Mouse (Mus musculus) right cerebral cortex, postnatal 4 days (tissue): ENCODE measurements around the gene Adamtsl1.

Experiments used
- DNase-seq: peaks from one replicate; pipeline ENCODE4 v3.0.0-alpha.2; 2022

The Adamtsl1 gene

DNA sequence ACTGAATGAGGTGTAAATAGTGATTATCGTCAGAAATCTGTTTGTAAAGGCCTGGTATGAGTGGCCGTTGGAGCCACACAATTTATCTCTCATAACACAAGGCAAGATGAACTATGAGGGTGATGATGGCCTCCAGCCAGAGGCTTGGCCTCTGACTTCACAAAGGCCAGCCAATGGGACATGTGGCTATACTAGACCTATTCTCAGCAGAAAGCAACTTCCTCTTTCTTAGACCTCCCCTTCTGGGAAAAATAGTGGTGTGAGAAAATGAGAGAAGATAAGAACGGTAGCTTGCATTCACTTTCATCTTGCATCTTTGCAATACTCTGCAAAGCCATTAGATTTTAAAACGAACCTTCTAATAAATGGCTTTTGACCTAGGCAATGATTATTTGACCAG lies 439.6 kb downstream of the Adamtsl1 start:
- DNase-seq: no peak

DNA sequence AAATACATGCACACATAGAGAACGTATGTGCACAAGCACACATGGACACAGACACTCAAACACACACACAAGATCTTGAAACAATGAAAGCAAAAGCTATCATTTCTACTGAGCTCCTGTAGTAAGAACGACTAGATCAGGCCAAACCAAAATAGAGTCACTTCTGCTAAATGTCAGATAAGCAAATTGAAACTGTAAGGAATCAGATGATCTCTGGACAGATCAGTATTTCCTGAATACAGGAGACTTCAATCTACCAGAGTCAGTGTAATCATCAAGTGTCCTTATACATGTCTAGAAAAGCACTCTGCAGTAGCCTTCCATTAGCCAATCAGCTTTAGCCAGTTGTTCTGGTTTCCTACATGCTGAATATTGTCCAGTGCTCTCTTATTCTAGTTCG lies 441.4 kb downstream of the Adamtsl1 start:
- no peak for DNase-seq

DNA sequence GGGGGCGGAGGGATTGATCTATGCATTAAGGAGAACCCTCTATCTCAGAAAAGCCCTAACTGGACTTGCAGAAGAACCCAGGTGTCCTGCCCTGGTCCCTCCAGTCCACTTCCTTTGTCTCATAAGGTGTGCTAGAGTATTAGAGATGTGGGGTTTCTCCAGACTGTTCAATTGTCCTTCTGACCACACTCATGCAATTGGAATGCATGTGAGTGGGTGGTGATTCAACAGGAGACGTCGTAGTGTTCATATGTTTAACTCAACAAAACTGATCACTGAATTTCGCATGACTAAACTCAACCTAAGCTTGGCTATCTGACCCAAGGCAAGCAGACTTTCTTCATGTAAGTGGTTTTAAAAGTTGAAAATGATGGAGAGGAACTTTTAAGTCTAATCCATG lies 443.3 kb downstream of the Adamtsl1 start:
- DNase-seq: no peak

DNA sequence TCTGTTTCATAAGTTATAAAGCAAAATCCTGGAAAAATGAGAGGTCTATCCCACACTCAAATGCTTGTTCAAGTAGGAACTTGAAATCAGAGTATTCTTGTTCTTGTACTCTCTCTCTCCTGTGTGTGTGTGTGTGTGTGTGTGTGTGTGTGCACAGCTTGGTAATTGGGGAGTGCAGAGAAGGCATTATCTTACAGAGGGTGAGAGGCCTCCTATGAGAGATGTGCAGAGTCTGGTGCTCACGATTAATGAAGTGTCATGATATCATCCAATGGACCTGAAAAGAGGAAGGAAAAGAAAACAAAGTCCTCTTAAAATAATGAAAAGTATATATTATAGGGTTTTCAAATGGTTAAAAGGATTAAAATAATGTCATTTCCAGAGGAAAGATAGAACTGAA lies 443.9 kb downstream of the Adamtsl1 start:
- no peak for DNase-seq

DNA sequence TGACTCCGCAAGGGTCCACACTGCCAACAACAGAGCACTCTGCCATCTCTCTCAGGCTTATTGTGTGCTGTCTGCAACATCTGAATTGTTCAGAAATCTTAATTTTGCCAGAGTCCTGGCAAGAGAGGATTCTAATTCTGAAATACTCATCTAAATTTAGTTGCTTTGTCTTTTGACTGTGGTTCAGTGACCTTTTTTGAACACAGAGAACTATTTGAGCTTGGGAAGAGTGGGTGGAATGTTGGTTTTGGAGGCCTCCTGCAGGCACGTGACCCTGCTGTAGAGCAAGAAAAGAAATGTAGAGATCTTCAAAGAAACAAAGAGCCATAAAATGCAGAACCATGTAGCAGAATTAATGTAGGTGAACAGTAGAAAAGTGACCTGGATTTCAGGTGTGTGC lies 445.0 kb downstream of the Adamtsl1 start:
- DNase-seq: no peak

DNA sequence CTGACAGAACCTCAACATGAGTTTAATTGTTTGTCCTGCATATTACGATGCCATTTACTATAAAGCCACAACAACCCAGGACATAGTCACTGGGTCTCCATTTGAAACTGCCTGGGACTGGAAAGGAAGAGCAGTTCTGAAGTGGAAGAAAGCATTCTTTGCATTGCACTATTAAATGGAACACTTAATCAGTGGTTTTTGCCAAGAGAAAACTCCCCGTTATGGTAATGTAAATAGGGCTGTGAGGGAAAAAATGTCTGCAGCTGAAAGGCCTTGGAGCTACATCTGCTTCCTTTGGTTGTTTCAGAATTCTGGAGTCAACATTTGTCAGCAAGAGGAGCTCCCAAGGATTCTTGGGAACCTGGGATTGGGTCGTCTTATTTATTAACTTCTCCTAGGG lies 462.2 kb downstream of the Adamtsl1 start:
- DNase-seq: no peak

DNA sequence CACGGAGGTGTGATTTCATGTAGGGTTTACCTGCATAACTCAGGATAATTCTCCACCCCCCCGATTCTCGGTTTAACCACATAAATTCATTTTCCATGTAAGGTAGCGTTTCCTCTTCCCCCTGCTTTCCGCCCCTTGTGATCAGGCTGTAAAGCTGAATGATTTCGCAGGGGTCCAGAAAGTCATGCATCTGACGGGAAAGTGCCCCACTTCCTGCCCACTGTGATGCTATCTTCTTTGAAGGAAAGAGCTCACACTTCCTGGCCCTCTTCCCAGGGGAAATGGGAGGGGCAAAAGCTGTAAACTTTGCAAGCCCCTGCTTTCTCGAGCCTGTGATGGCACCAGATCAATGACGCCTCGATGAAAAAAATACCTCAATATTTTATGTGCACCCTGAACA lies 465.2 kb downstream of the Adamtsl1 start:
- DNase-seq: no peak

DNA sequence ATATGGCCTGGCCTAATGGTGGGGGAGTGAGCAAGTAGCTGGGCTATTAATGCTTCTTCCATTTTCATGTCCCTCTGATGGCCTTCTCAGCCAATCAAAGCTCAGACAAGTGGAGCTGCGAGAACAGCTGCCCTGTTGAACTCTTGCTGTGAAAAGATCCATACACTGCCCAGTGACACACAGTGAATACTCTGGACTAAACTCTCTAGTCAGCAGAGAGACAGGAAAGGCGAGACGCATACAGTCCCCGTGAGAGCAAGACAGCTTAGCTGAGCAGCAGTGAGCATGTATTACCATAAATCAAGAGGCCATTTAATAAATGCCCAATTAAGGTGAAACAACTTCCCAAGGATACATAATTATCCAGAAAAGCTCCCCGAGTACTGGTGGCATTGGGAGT lies 492.6 kb downstream of the Adamtsl1 start:
- no peak for DNase-seq

DNA sequence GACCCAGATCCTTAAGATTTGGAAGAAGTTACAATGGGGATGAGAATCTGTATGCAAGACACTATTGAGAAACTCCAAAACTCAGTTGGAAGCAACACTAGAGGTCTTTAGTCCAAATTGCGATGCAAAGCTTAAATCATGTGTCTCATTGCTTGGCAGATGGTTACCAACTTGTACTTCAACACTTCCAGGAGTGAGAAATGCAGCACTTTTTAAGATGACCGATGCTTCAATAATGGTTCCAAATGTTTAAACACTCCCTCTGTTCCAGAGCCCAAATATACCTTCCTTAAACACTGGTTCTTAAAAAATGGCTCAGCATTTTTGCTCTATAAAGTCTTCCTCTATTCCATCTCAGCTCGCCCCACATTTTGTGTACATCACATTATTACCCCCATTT lies 499.7 kb downstream of the Adamtsl1 start:
- no peak for DNase-seq

DNA sequence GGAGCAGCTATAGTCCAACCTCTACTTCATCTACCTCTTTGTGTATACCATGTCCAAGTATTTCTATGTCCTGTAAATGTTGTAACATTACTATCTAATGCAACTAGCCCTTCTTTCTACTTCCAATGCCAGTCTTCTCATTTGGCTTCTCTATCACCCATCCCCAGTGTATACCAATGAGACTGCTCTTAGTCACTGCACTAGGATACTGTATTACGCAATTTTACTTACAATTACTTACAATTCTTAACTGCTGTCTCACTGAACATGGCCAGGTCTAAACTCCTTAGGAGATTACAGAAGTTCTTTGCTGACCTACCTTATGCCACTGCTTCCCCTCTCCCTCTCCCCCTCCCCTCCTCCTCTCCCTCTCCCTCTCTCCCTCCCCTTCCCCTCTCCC lies 505.0 kb downstream of the Adamtsl1 start:
- no peak for DNase-seq

DNA sequence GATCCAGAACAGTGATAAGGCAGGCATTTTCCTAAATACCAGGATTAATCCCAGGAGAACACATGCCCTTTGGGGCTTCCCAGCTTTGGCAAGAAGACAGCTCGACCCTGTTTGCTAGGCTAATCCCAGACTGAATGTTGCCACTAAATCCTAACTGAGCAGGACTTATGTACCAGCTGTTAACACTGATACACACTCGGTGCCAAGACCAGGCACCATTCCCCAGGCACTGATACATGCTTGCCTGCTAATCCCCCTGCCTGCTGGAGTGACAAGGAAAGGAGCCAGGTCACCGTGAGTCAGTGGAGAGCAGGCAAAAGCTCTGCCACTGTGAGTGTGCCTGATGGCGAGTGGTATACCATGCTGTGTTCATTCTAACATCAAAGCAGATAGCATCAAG lies 505.6 kb downstream of the Adamtsl1 start:
- DNase-seq: no peak

DNA sequence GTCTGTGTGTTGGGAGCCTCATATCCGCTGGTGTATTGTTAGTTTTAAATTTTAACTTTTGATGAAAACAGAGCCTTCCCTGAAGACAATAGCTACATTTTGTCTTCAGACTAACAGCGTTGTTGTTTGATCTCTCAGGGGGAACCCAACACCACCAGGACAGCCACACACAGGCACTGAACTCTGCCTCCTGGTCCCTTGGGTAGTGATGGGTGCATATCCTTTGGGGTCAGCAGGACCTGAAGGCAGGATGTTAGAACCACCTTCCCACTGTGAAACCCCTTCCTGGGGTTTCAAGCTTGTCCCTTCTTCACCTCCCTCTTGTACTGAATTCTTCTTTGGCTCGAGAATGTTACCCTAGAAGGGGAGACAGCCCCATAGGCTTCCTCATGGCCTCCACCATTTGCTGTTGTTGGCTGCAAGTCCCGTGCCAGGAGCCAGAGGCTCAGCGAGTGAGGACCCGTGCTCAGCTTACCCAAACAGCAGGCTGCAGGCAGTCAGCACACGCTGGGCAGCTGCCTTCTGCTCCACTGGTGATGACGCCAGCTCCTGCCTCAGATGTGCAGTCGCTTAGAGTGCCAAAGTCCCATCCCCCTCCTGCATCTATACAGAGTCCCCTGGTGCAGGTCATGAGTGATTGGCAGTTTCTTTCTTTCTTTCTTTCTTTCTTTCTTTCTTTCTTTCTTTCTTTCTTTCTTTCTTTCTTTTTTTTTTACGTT lies 506.6 kb downstream of the Adamtsl1 start:
- DNase-seq: peak; percentile 20

DNA sequence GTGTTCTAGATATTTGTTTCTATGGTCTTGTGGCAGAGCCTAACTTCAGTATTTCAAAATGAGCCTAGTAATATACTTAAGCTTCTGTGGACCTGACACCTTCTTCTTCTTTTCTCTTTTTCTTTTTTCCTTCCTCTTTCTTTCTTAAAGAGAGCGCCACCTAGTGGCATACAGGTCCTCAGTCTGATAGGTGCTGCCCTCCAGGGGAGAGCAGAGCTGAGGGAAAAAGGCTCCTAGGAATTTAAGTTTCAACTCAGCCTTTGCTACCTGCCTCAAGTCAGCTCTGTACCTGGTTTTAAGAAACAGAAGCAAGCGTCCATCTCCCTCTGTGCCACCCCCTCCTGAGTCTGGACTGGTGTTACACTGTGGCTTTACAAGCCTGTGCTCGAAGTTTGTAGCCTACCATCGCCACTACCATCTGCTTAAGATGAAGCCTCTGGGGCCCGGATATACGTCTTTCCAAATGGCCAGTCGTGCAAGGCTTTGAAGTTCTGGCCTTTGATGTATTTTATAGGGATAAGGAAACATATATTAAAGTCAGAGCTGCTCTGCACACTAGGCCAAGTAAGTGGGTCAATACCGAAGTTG lies 510.7 kb downstream of the Adamtsl1 start:
- peak; percentile 30 for DNase-seq

DNA sequence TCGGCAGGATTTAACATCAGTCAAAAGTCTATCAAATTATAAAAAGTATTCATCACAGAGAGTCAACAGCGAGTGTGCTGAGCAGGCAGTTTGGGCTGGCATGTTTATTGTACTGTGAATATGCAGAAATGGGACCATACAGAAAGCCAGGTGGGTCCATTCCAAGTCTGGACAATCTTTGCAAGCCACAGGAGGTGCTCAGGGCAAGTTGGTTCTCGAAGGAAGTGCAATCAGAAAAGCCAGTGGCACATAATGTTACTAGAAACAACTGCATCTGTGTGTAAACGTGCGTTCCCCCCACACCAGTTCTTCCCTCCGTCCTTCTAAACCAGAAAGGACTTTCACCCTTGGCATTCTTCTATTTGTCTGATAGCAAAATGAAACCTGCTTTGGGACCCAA lies 515.5 kb downstream of the Adamtsl1 start:
- DNase-seq: no peak

DNA sequence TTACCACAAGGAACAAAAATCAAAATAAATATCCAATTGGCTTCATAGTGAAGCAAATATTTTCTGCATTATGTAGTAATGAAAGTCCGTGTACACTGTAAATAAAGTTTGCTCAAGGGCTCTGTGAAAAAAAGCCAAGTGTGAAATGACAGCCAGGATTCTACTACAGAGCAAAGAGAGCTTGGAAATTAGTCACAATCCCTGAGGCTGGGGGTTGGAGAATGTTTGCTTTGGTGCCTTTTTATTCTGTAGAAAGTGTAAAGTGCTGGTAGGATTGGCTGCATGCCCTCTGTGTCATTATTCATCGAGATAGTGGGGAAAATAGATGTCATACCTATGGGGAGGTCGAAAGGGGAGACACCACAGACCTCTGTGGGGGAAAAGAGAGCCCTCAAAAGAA lies 516.2 kb downstream of the Adamtsl1 start:
- DNase-seq: no peak

DNA sequence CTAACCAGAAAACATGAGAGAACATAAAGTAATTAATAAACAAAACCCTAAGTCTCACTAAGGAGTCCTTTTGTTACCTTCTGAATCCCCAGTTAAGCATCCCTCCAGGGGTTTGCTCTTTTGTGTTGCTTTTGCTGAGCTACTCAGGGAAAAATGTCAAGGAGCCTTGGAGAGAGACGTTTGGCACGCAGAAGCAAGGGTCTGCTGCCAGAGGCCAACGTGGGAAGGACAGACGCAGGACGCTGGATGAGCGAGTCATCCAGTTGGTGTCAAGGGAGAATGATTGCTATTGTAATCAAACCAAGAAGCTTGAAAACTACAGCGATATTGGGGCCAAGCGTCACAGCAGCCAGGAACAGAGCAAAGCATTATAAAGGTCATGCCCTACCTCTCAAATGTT lies 517.1 kb downstream of the Adamtsl1 start:
- no peak for DNase-seq

DNA sequence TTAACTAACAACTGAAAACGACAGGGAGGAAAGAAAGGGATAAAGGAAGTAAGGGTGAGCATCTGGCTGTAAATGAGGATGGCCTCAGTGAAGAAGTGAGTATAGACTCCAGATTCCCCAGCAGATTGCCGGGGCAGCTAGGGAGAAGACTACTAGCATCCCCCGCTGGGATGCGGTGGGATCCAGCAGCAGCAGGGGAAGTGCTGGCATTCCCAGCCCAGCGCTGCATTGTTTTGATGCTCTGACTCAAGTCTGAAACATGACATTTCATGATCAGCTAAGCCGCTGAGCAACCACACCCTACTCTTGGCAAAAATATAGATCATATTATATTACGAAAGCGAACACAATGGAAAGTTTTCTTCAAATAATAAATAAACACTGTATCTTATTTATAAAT lies 526.9 kb downstream of the Adamtsl1 start:
- no peak for DNase-seq

DNA sequence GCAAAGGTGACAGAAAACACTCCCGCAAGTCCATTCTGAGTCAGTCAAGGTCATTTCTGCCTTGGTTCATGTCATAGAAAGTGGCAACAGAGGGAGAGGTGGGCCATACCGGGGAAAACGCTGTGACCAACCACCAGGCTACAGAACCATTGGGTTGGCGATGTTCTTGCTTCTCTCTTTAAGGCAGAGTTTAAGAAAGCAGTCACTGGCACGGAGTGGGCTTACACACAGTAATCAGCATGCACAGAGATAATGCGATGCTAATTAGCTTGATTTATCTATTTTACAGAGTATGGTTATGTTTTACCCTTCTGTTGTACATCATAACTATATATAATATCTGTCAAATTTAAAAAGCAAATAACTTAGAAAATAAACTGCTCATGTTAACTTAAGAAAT lies 531.5 kb downstream of the Adamtsl1 start:
- DNase-seq: no peak

DNA sequence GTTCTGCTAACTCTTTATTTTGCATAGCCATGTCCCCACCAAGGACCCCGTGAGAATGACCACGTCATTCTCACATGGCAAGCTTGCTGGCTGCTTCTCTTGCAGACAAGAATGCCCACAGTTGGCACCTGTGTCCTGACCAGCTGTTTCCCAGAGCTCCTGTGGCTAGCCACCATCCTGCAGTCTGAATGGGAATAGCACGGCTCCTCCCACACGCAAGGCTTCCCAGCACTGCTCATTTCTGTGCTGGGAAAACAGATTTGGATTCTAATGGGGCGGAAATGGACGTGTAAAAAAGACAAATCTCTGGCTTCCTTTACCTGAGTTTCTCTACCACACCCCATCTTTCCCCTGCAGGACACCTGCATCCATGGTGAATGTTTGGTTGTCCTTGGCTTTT lies 531.9 kb downstream of the Adamtsl1 start:
- no peak for DNase-seq

DNA sequence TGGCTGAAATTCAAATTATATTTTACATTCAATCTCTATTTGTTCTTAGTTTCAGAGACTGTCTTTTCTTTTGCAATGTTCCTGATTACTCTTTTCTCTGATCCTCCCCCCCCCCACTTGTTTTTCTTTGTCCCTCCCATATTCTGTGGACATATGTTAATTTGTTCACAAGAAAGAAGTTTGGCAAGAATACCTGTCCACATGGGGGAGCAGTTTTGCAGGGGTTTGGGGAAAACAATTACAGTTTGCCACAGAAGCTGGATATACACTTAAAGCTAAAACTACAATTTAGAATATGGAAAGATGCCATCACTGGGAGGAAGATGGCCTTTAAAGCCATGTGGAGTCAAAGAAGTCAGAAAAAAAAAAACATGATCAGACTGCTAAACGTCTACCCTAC lies 532.9 kb downstream of the Adamtsl1 start:
- no peak for DNase-seq

DNA sequence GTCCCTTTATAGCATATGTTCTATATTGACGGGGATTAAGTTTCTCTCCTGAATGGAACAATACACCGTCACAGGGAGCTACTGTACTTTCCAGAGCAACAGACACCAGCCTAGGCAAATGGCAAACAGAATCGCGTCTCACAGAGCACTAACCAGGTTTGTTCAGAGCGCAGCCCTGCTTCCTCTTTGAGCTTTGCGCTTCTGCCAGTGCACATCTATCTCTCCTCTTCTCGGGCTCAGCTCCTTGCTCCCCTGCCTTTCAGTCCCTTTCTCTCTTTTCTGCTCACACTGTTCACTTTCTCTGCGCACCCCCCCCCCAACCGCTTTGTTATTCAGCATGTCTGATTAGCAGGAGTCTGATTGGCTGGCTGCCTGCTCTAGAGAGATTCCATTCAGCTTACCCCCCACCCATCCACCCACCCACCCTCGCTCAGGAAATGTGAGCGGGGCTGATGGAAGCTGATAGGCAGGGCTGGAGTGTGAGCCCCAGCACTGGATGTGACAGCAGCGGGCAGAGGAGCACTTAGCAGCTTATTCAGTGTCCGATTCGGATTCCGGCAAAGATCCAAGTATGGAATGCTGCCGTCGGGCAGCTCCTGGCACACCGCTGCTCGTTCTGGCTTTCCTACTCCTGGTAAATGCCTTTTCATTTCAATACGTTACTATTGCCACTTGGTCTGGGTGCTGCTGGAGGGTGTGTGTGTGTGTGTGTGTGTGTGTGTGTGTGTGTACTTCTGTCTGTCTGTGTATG lies 539.7 kb downstream of the Adamtsl1 start:
- peak; percentile 71 for DNase-seq

DNA sequence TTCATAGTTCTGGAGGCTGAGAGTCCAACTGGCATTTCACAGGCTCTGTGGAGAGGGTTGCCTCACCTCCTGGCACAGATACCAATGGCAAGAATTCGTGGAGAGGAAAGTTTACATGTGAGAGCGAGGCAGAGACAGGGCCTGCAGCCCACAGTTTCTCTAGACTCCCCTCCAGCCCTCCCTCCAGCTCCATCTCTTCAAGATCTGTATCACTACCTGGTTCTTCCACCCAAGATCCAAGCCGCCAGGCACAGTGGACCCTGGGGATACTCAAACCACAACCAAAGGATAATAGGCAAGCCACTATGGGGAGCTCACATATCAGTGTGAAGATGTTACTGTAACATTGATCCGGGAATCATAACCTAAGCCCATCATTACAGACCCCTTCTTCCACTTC lies 546.6 kb downstream of the Adamtsl1 start:
- no peak for DNase-seq

DNA sequence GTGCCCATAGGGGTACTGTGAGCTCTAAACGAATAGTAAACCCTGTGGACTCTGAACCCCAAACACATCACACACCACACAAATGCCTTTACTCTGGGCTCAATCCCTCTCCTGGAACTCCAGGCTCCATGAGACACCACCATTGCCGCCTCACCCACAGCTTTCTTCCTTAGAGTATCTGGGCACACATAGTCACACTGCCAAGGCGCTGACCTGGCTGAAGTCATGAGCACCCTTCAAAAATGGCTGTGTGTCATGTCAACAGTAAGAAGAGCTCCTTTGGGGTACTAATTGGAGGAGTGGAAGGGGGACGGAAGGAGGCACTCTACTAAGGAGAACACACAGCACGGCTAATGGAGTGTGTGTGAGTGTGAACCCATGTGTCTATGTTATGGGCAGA lies 554.4 kb downstream of the Adamtsl1 start:
- no peak for DNase-seq
